Mouse (Mus musculus): ENCODE measurements around the gene Dph5.
"Not testable (repeated sequence)": the region's sequence is repeated elsewhere in the genome, so short reads cannot be mapped to it uniquely, and the experiment has no call there.

Dph5 gene

GRCm38 (mm10) chr3:115887427-115888309 lies at the start of gene Dph5:
Gene Dph5 (plus strand): TSS chr3:115887837.
- DNase-seq = peak; percentile 91 to 94

GRCm38 (mm10) chr3:115844566-115844965 lies 43.1 kb upstream of the Dph5 start:
- DNase-seq = no peak

- no peak for DNase-seq
Observed at GRCm38 (mm10) chr3:115845032-115845618, 42.5 kb upstream of the Dph5 start.

GRCm38 (mm10) chr3:115845724-115846123 lies 41.9 kb upstream of the Dph5 start:
- DNase-seq = no peak

- DNase-seq = no peak
Observed at GRCm38 (mm10) chr3:115846153-115846552, 41.5 kb upstream of the Dph5 start.

- DNase-seq = no peak
Observed at GRCm38 (mm10) chr3:115848686-115849480, 38.8 kb upstream of the Dph5 start.

- no peak for DNase-seq
Observed at GRCm38 (mm10) chr3:115850946-115851345, 36.7 kb upstream of the Dph5 start.

- DNase-seq = no peak
Observed at GRCm38 (mm10) chr3:115854672-115855191, 32.9 kb upstream of the Dph5 start.

- DNase-seq = no peak
Observed at GRCm38 (mm10) chr3:115855576-115855975, 32.1 kb upstream of the Dph5 start.

GRCm38 (mm10) chr3:115856484-115857022 lies 31.1 kb upstream of the Dph5 start:
- no peak for DNase-seq

GRCm38 (mm10) chr3:115857436-115857835 lies 30.2 kb upstream of the Dph5 start:
- DNase-seq = no peak

- no peak for DNase-seq
Observed at GRCm38 (mm10) chr3:115858822-115859221, 28.8 kb upstream of the Dph5 start.

- DNase-seq = not testable (repeated sequence)
Observed at GRCm38 (mm10) chr3:115860780-115861179, 26.9 kb upstream of the Dph5 start.

GRCm38 (mm10) chr3:115863487-115863886 lies 24.1 kb upstream of the Dph5 start:
- DNase-seq = no peak

- DNase-seq = no peak
Observed at GRCm38 (mm10) chr3:115867150-115867549, 20.5 kb upstream of the Dph5 start.

GRCm38 (mm10) chr3:115867901-115868300 lies 19.7 kb upstream of the Dph5 start:
- no peak for DNase-seq

- no peak for DNase-seq
Observed at GRCm38 (mm10) chr3:115869360-115869759, 18.3 kb upstream of the Dph5 start.

GRCm38 (mm10) chr3:115875551-115875950 lies 12.1 kb upstream of the Dph5 start:
- no peak for DNase-seq

- no peak for DNase-seq
Observed at GRCm38 (mm10) chr3:115877133-115877532, 10.5 kb upstream of the Dph5 start.

GRCm38 (mm10) chr3:115884086-115884485 lies 3.6 kb upstream of the Dph5 start:
- DNase-seq = no peak

- DNase-seq = no peak
Observed at GRCm38 (mm10) chr3:115888310-115889106, 871 bp downstream of the Dph5 start.

GRCm38 (mm10) chr3:115892341-115892740 lies 4.7 kb downstream of the Dph5 start:
- DNase-seq = no peak
